Mouse (Mus musculus): ENCODE measurements at regions not wholly inside any gene's neighbourhood (a gene's known extent, or its start where the extent isn't known, plus 50 kb on each side); places are given as distances from the start of the nearest gene placed in this dataset.

GRCm38 (mm10) chr6:35376526-35376925 lies 50.6 kb upstream of the Fam180a start:
- no peak overlapping the region for H3K27ac ChIP-seq
- no peak for TF ChIP-seq CTCF (conservative IDR thresholded peaks at IDR 0.05)
- H3K4me3 ChIP-seq = no peak overlapping the region
- no peak for DNase-seq (ENCODE audit: low spot score in 2 of 2)
